In genomic region chr11:61930640-61931586, GRCm38 (mm10) we compare ENCODE assay signal across 7 mouse cellular contexts. TPM values are rescaled to one million over a fixed set of nuclear protein-coding genes. Genes with fewer than 3 reads are reported as not detected.
DNase-seq lines count a peak whose midpoint lies in the region; ATAC-seq and TF ChIP-seq lines count a peak whose summit lies in the region.

No protein-coding gene starts in this region.

- H3K4me1 ChIP-seq in G1E (ENCODE audit: insufficient read depth, low read depth, low read length) = peaks cover 31% of the 10 kb centered on the region
- no peaks in the 10 kb centered on the region; the same call in 1 of the 2 replicates for H3K4me1 ChIP-seq in embryonic fibroblast, embryonic 13.5 days (ENCODE audit: control insufficient read depth, insufficient read depth, low read length)
- peaks cover 14% of the 10 kb centered on the region for H3K4me1 ChIP-seq in hindbrain, embryonic 16.5 days (ENCODE audit: control insufficient read depth, insufficient read depth, low read depth, low read length)
- H3K4me1 ChIP-seq in liver, embryonic 14.5 days (replicated peaks; ENCODE audit: control insufficient read depth in 2 of 2, insufficient read depth in 2 of 2, low read length in 1 of 2) = peaks cover 15 to 17% of the 10 kb centered on the region in 2 experiments

- no peaks in the 10 kb centered on the region for H3K9me3 ChIP-seq in G1E (replicated peaks)
- no peaks in the 10 kb centered on the region for H3K9me3 ChIP-seq in hindbrain, embryonic 16.5 days (ENCODE audit: control insufficient read depth, low read length)
- no peaks in the 10 kb centered on the region for H3K9me3 ChIP-seq in liver, embryonic 14.5 days (ENCODE audit: control insufficient read depth, low read length)

- TF ChIP-seq POLR2A in embryonic fibroblast, embryonic 13.5 days (IDR thresholded peaks at IDR 0.05; ENCODE audit: low read depth, low read length) = no peak

- peak overlapping the region; percentile 84 for H3K9ac ChIP-seq in hindbrain, embryonic 16.5 days (ENCODE audit: low read depth, low read length)
- peak overlapping the region; percentile 99 for H3K9ac ChIP-seq in liver, embryonic 14.5 days (replicated peaks)

- peak; percentile 40 for DNase-seq in CD4-positive, CD25-positive, alpha-beta regulatory T cell, adult 2 months (ENCODE audit: low read depth, low spot score)
- peak; percentile 13 for DNase-seq in G1E (ENCODE audit: low spot score)
- DNase-seq in liver, embryonic 14.5 days (ENCODE audit: low read depth in 3 of 3, low spot score in 3 of 3) = peak in 1 of 3 experiments; percentile 24
- DNase-seq in splenic B cell, adult 2 months (ENCODE audit: low read depth, low spot score) = peak; percentile 44
- DNase-seq in gastrocnemius, postnatal 36 days = no peak

- WGBS in hindbrain, embryonic 16.5 days = 22% methylated on average over 11 of the region's 11 CpGs
- 14% methylated on average over 11 of the region's 11 CpGs for WGBS in liver, embryonic 14.5 days (ENCODE audit: insufficient replicate concordance)

- ATAC-seq in G1E (ENCODE audit: extremely low read depth, insufficient number of reproducible peaks, low FRiP score, poor library complexity, severe bottlenecking) = no peak
- no peak for ATAC-seq in hindbrain, embryonic 16.5 days
- ATAC-seq in liver, embryonic 14.5 days (ENCODE audit: insufficient read depth) = peak; percentile 33; the same call in 1 of the 2 replicates

- peak overlapping the region; percentile 96 for H3K4me3 ChIP-seq in G1E (ENCODE audit: low read depth, low read length)
- H3K4me3 ChIP-seq in embryonic fibroblast, embryonic 13.5 days (ENCODE audit: insufficient read depth, low read length) = peak overlapping the region; percentile 55
- H3K4me3 ChIP-seq in hindbrain, embryonic 16.5 days (ENCODE audit: low read length) = peak overlapping the region; percentile 96
- peak overlapping the region; percentile 92 to 100 for H3K4me3 ChIP-seq in liver, embryonic 14.5 days (ENCODE audit: insufficient read depth in 1 of 2, low read depth in 2 of 2, low read length in 2 of 2)

- no peaks in the 10 kb centered on the region for H3K27me3 ChIP-seq in G1E (ENCODE audit: insufficient read depth, low read length)
- no peaks in the 10 kb centered on the region for H3K27me3 ChIP-seq in hindbrain, embryonic 16.5 days (replicated peaks; ENCODE audit: control insufficient read depth, insufficient read depth, low read length)
- no peaks in the 10 kb centered on the region for H3K27me3 ChIP-seq in liver, embryonic 14.5 days (ENCODE audit: control insufficient read depth, insufficient read depth, low read length)
- no peaks in the 10 kb centered on the region for H3K27me3 ChIP-seq in splenic B cell, adult 2 months (ENCODE audit: control insufficient read depth, insufficient read depth, low read length, poor library complexity, severe bottlenecking)

- peaks cover 14% of the 10 kb centered on the region for H3K36me3 ChIP-seq in G1E (replicated peaks)
- no peaks in the 10 kb centered on the region for H3K36me3 ChIP-seq in hindbrain, embryonic 16.5 days (ENCODE audit: control insufficient read depth, insufficient read depth, low read length)
- peaks cover 2% of the 10 kb centered on the region; the same call in 1 of the 2 replicates for H3K36me3 ChIP-seq in liver, embryonic 14.5 days (replicated peaks; ENCODE audit: control insufficient read depth, insufficient read depth, low read depth)
- no peaks in the 10 kb centered on the region for H3K36me3 ChIP-seq in splenic B cell, adult 2 months (ENCODE audit: control insufficient read depth, insufficient read depth, low read length, poor library complexity, severe bottlenecking)

- H3K27ac ChIP-seq in embryonic fibroblast, embryonic 13.5 days (ENCODE audit: insufficient read depth, low read length) = peak overlapping the region; percentile 59
- H3K27ac ChIP-seq in hindbrain, embryonic 16.5 days (ENCODE audit: low read depth, low read length) = peak overlapping the region; percentile 94
- peak overlapping the region; percentile 83 for H3K27ac ChIP-seq in liver, embryonic 14.5 days

- H3K4me2 ChIP-seq in hindbrain, embryonic 16.5 days (ENCODE audit: low read length) = peak overlapping the region; percentile 82
- H3K4me2 ChIP-seq in liver, embryonic 14.5 days (ENCODE audit: low read depth) = peak overlapping the region; percentile 99

- intact Hi-C loops in gastrocnemius, postnatal 36 days (cut with DNase I) = no loop called here

- TF ChIP-seq CTCF in G1E (IDR thresholded peaks at IDR 0.05; ENCODE audit: low read depth, low read length) = no peak
- no peak for TF ChIP-seq CTCF in embryonic fibroblast, embryonic 13.5 days (IDR thresholded peaks at IDR 0.05; ENCODE audit: borderline replicate concordance, insufficient read depth, low read length)
- TF ChIP-seq CTCF in liver, embryonic 14.5 days (IDR thresholded peaks at IDR 0.05; ENCODE audit: low read depth) = no peak

- TF ChIP-seq EP300 in liver, embryonic 14.5 days (IDR thresholded peaks at IDR 0.05; ENCODE audit: low read depth) = no peak

RNA-seq across cellular contexts. Expression of gene Akap10, which starts 0.9 kb away (rescaled TPM):
- 30.3 and 36.2 TPM in 2 replicates for total RNA-seq in G1E (2014; fragmentation: Nextera tagmentation)
- 33.3 and 34.3 TPM in 2 replicates for total RNA-seq in G1E (2017)
- 20.4 and 27.2 TPM in 2 replicates for polyA plus RNA-seq in G1E (2012)
- polyA plus RNA-seq in embryonic fibroblast, embryonic 13.5 days (2011; ENCODE audit: insufficient read length, low read depth, missing spikeins) = 17.6 and 20.0 TPM in 2 replicates
- 9.7 and 10.9 TPM in 2 replicates for polyA plus RNA-seq in hindbrain, embryonic 16.5 days (2015; fragmentation: Nextera tagmentation; extraction: Ambion mirVana)
- 5.4 and 6.5 TPM in 2 replicates for polyA plus RNA-seq in liver, embryonic 14.5 days (2012; rRNA removed)
- 5.7 and 6.3 TPM in 2 replicates for polyA plus RNA-seq in liver, embryonic 14.5 days (2014; fragmentation: Nextera tagmentation; extraction: Ambion mirVana)
- total RNA-seq in gastrocnemius, postnatal 36 days (2021) = 1 to 10 TPM; 8.1 to 9.0 TPM

RNA-seq across cellular contexts. Expression of gene Specc1, which starts 25.6 kb away (rescaled TPM):
- total RNA-seq in G1E (2014; fragmentation: Nextera tagmentation) (15.0 and 76.6 TPM in 2 replicates), G1E (2017) (10.4 and 12.1 TPM in 2 replicates)
- 1.6 and 2.4 TPM in 2 replicates for polyA plus RNA-seq in G1E (2012)
- polyA plus RNA-seq in embryonic fibroblast, embryonic 13.5 days (2011; ENCODE audit: insufficient read length, low read depth, missing spikeins) = 47.3 and 93.9 TPM in 2 replicates
- 12.3 and 14.3 TPM in 2 replicates for polyA plus RNA-seq in hindbrain, embryonic 16.5 days (2015; fragmentation: Nextera tagmentation; extraction: Ambion mirVana)
- polyA plus RNA-seq in liver, embryonic 14.5 days (2012; rRNA removed) = 23.5 and 26.2 TPM in 2 replicates
- 40.5 and 43.5 TPM in 2 replicates for polyA plus RNA-seq in liver, embryonic 14.5 days (2014; fragmentation: Nextera tagmentation; extraction: Ambion mirVana)
- total RNA-seq in gastrocnemius, postnatal 36 days (2021) = 1 to 10 TPM; 1.9 to 2.3 TPM

Comparison
In these comparisons a context has a peak if more than half of its experiments do, and no peak if none do; other contexts are left out.
1. DNase-seq: peak in CD4-positive, CD25-positive, alpha-beta regulatory T cell, adult 2 months (single experiment), G1E (single experiment) and splenic B cell, adult 2 months (single experiment); none in gastrocnemius, postnatal 36 days (0 of 2).
2. Peak in every context shown above with its lines, with median percentiles within 50 percentile points of each other: H3K4me3 ChIP-seq and H3K27ac ChIP-seq.